In the genomic region with DNA sequence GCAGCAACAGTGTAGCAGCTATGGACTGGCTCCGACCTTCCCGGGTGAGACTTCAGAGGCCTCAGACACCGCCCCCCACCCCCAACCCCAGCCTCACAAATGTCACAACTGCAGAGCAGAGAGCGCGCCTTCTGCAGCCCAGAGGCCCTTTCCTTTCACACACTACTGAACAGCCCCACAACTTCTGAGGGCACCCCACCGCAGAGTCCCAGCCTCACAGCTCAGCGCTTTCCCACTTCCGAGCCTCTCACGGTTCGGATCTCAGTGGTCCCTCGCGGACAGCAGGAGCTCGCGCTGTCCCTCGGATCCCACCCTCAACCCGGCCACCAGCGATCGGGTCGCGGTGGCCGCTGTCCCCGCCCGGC, we compare ENCODE assay signal across 8 mouse cellular contexts. TPM values are rescaled to one million over a fixed set of nuclear protein-coding genes. Genes with fewer than 3 reads are reported as not detected.
A peak's percentile ranks its signal among the peaks of the same experiment; 100 is the strongest.
DNase-seq lines count a peak whose midpoint lies in the region; ATAC-seq and TF ChIP-seq lines count a peak whose summit lies in the region.

No protein-coding gene starts in this region.

- H3K9ac ChIP-seq in heart, embryonic 13.5 days: peak overlapping the region; percentile 95
- H3K9ac ChIP-seq in CH12.LX (ENCODE audit: insufficient read depth, low read depth): peak overlapping the region; percentile 94
- peak overlapping the region; percentile 89 for H3K9ac ChIP-seq in embryonic facial prominence, embryonic 14.5 days (ENCODE audit: low read depth, low read length)

- peaks cover 56% of the 10 kb centered on the region for H3K4me1 ChIP-seq in heart, embryonic 13.5 days
- peaks cover 32 to 45% of the 10 kb centered on the region in 2 experiments for H3K4me1 ChIP-seq in CH12.LX (ENCODE audit: control insufficient read depth in 1 of 2, insufficient read depth in 2 of 2)
- peaks cover 30% of the 10 kb centered on the region for H3K4me1 ChIP-seq in embryonic facial prominence, embryonic 14.5 days (ENCODE audit: control insufficient read depth, insufficient read depth, low read length)
- H3K4me1 ChIP-seq in limb, embryonic 10.5 days: peaks cover 55% of the 10 kb centered on the region

- peak overlapping the region; percentile 91 for H3K4me3 ChIP-seq in heart, embryonic 13.5 days
- peak overlapping the region; percentile 74 to 85 (median 76) for H3K4me3 ChIP-seq in CH12.LX (replicated peaks in 1 of 3; ENCODE audit: low read depth in 2 of 3, low read length in 2 of 3, poor library complexity in 1 of 3)
- peak overlapping the region; percentile 88 for H3K4me3 ChIP-seq in embryonic facial prominence, embryonic 14.5 days (ENCODE audit: low read depth, low read length)
- H3K4me3 ChIP-seq in limb, embryonic 10.5 days: peak overlapping the region; percentile 79

- TF ChIP-seq CTCF in CH12.LX (conservative IDR thresholded peaks at IDR 0.05 in 1 of 2, IDR thresholded peaks at IDR 0.05 in 1 of 2; ENCODE audit: low read depth in 2 of 2, low read length in 2 of 2): no peak

- TF ChIP-seq POLR2A in CH12.LX (IDR thresholded peaks at IDR 0.05; ENCODE audit: low read depth, low read length): peak; percentile 19

- TF ChIP-seq EP300 in CH12.LX (IDR thresholded peaks at IDR 0.05; ENCODE audit: low read length): peak; percentile 0; the same call in 1 of the 2 replicates

- H3K9me3 ChIP-seq in heart, embryonic 13.5 days: no peaks in the 10 kb centered on the region
- no peaks in the 10 kb centered on the region for H3K9me3 ChIP-seq in CH12.LX (replicated peaks; ENCODE audit: low read length)
- H3K9me3 ChIP-seq in embryonic facial prominence, embryonic 14.5 days (ENCODE audit: control insufficient read depth, low read length): no peaks in the 10 kb centered on the region
- H3K9me3 ChIP-seq in limb, embryonic 10.5 days (replicated peaks): no peaks in the 10 kb centered on the region

- H3K36me3 ChIP-seq in heart, embryonic 13.5 days: no peaks in the 10 kb centered on the region
- H3K36me3 ChIP-seq in CH12.LX (replicated peaks in 1 of 2; ENCODE audit: control insufficient read depth in 1 of 2, insufficient read depth in 1 of 2, low read length in 1 of 2): peaks cover 0 to 4% of the 10 kb centered on the region in 2 experiments
- no peaks in the 10 kb centered on the region for H3K36me3 ChIP-seq in embryonic facial prominence, embryonic 14.5 days (ENCODE audit: control insufficient read depth, insufficient read depth, low read length)
- peaks cover 2% of the 10 kb centered on the region; the same call in 1 of the 2 replicates for H3K36me3 ChIP-seq in limb, embryonic 10.5 days

- H3K79me2 ChIP-seq in CH12.LX (replicated peaks; ENCODE audit: control insufficient read depth, extremely low read depth, insufficient read depth, poor library complexity, severe bottlenecking): peaks cover 46% of the 10 kb centered on the region

- no peak for TF ChIP-seq RAD21 in CH12.LX (IDR thresholded peaks at IDR 0.05; ENCODE audit: low read depth, low read length)

- peak; percentile 17 for ATAC-seq in heart, embryonic 13.5 days (ENCODE audit: extremely low read depth, insufficient number of reproducible peaks, low FRiP score, low TSS enrichment)
- ATAC-seq in embryonic facial prominence, embryonic 14.5 days (ENCODE audit: low read depth): peak; percentile 39
- ATAC-seq in monocyte, adult 5-6 weeks (replicated peaks; ENCODE audit: insufficient number of reproducible peaks, low FRiP score, low TSS enrichment, poor library complexity, severe bottlenecking): peak; percentile 2; the same call in 1 of the 2 replicates

- H3K4me2 ChIP-seq in heart, embryonic 13.5 days: peak overlapping the region; percentile 78
- peak overlapping the region; percentile 81 for H3K4me2 ChIP-seq in CH12.LX (ENCODE audit: insufficient read depth, low read depth, poor library complexity, severe bottlenecking)
- H3K4me2 ChIP-seq in embryonic facial prominence, embryonic 14.5 days (ENCODE audit: low read depth, low read length): peak overlapping the region; percentile 81

- in situ Hi-C loops in CH12.LX (cut with MboI; ENCODE audit: low pct_ligation_motif_present, low pct_unique_long_range_greater_than_20kb, low sequenced_read_pairs): no loop called here

- H3K27ac ChIP-seq in heart, embryonic 13.5 days (replicated peaks): peak overlapping the region; percentile 96
- peak overlapping the region; percentile 92 for H3K27ac ChIP-seq in CH12.LX (ENCODE audit: insufficient read depth, low read depth)
- H3K27ac ChIP-seq in embryonic facial prominence, embryonic 14.5 days (replicated peaks; ENCODE audit: low read depth, low read length): peak overlapping the region; percentile 98
- H3K27ac ChIP-seq in limb, embryonic 10.5 days: peak overlapping the region; percentile 98

- no peak for DNase-seq in heart, postnatal 10 days
- DNase-seq in CH12.LX (ENCODE audit: extremely low read depth): peak; percentile 86
- DNase-seq in embryonic facial prominence, embryonic 14.5 days (ENCODE audit: low spot score): peak; percentile 48
- no peak for DNase-seq in limb, embryonic 10.5 days (ENCODE audit: low spot score)
- no peak for DNase-seq in ovary, adult 18-20 months (ENCODE audit: low spot score)
- no peak for DNase-seq in left cerebral cortex, postnatal 14 days (ENCODE audit: low spot score in 2 of 2)

- H3K27me3 ChIP-seq in heart, embryonic 13.5 days (replicated peaks): no peaks in the 10 kb centered on the region
- no peaks in the 10 kb centered on the region for H3K27me3 ChIP-seq in CH12.LX (replicated peaks)
- H3K27me3 ChIP-seq in embryonic facial prominence, embryonic 14.5 days (replicated peaks; ENCODE audit: control insufficient read depth, insufficient read depth, low read length): no peaks in the 10 kb centered on the region
- H3K27me3 ChIP-seq in limb, embryonic 10.5 days (ENCODE audit: low read depth, poor library complexity, severe bottlenecking): no peaks in the 10 kb centered on the region

- dilution Hi-C loops in CH12.LX (cut with MboI; ENCODE audit: extremely low pct_ligation_motif_present, extremely low pct_unique_long_range_greater_than_20kb, low sequenced_read_pairs): no loop called here

- WGBS in heart, embryonic 13.5 days: under 1% methylated on average over 23 of the region's 23 CpGs
- WGBS in embryonic facial prominence, embryonic 14.5 days: 0% methylated on average over 9 of the region's 23 CpGs
- WGBS in limb, embryonic 10.5 days: under 1% methylated on average over 23 of the region's 23 CpGs

- intact Hi-C loops in heart, postnatal 10 days (cut with DNase I): no loop called here
- intact Hi-C loops in left cerebral cortex, postnatal 14 days (cut with DNase I): loop anchor here (10.0 kb wide), 1 partner anchor 595 kb away; no protein-coding TSS in a partner anchor

TF ChIP-seq in CH12.LX, 34 proteins besides CTCF, POLR2A, EP300 and RAD21 (continues in another document):
- TF ChIP-seq ELF1 (IDR thresholded peaks at IDR 0.05; ENCODE audit: low read depth, low read length) (no peak), USF1 (IDR thresholded peaks at IDR 0.05; ENCODE audit: low read depth, low read length) (no peak), TBP (conservative IDR thresholded peaks at IDR 0.05; ENCODE audit: low read depth, low read length) (0 out of 2 replicates have a peak, but pooled peaks have one; percentile 13), KAT2A (IDR thresholded peaks at IDR 0.05; ENCODE audit: insufficient replicate concordance, low read length) (no peak), UBTF (IDR thresholded peaks at IDR 0.05; ENCODE audit: low read depth, low read length) (no peak; the same call in 1 of the 2 replicates)

RNA-seq across cellular contexts. Expression of gene Rhog, which starts 6.3 kb away (rescaled TPM):
- 43.8 and 46.5 TPM in 2 replicates for polyA plus RNA-seq in heart, embryonic 13.5 days (2015; fragmentation: Nextera tagmentation; extraction: Ambion mirVana)
- total RNA-seq in heart, postnatal 10 days (2021): 10 to 100 TPM; 40.8 to 42.2 TPM
- 17.1 and 22.7 TPM in 2 replicates for total RNA-seq in CH12.LX (2012; rRNA removed)
- 9.6 and 12.2 TPM in 2 replicates for total RNA-seq in CH12.LX (2014; rRNA removed)
- polyA plus RNA-seq in CH12.LX (2012; ENCODE audit: insufficient read length, low read depth): 109 and 118 TPM in 2 replicates
- polyA plus RNA-seq in embryonic facial prominence, embryonic 14.5 days (2014; fragmentation: Nextera tagmentation; extraction: Ambion mirVana): 66.6 and 68.0 TPM in 2 replicates
- 52.5 and 55.4 TPM in 2 replicates for polyA plus RNA-seq in limb, embryonic 10.5 days (2016; fragmentation: Nextera tagmentation; extraction: Ambion mirVana)
- 46.7 to 78.6 TPM (median 62.1 TPM) in 3 replicates for total RNA-seq in monocyte, adult 5-6 weeks (2017)
- 10 to 100 TPM; 19.5 to 26.0 TPM for total RNA-seq in left cerebral cortex, postnatal 14 days (2021)

RNA-seq across cellular contexts. Expression of gene Stim1, which starts 18.1 kb away (rescaled TPM):
- 11.7 and 13.0 TPM in 2 replicates for polyA plus RNA-seq in heart, embryonic 13.5 days (2015; fragmentation: Nextera tagmentation; extraction: Ambion mirVana)
- 10 to 100 TPM; 23.4 to 30.7 TPM for total RNA-seq in heart, postnatal 10 days (2021)
- total RNA-seq in CH12.LX (2012; rRNA removed) (8.9 and 10.2 TPM in 2 replicates), CH12.LX (2014; rRNA removed) (21.0 and 26.6 TPM in 2 replicates)
- 23.9 and 24.1 TPM in 2 replicates for polyA plus RNA-seq in CH12.LX (2012; ENCODE audit: insufficient read length, low read depth)
- polyA plus RNA-seq in embryonic facial prominence, embryonic 14.5 days (2014; fragmentation: Nextera tagmentation; extraction: Ambion mirVana): 36.4 TPM in 2 replicates
- polyA plus RNA-seq in limb, embryonic 10.5 days (2016; fragmentation: Nextera tagmentation; extraction: Ambion mirVana): 10.7 and 14.5 TPM in 2 replicates
- total RNA-seq in monocyte, adult 5-6 weeks (2017): 46.8 to 79.7 TPM (median 51.0 TPM) in 3 replicates
- total RNA-seq in left cerebral cortex, postnatal 14 days (2021): 10 to 100 TPM; 84.7 to 88.7 TPM

RNA-seq across cellular contexts. Expression of gene Pgap2, which starts 39.5 kb away (rescaled TPM):
- polyA plus RNA-seq in heart, embryonic 13.5 days (2015; fragmentation: Nextera tagmentation; extraction: Ambion mirVana): 56.3 and 61.3 TPM in 2 replicates
- 10 to 100 TPM; 55.2 to 58.0 TPM for total RNA-seq in heart, postnatal 10 days (2021)
- total RNA-seq in CH12.LX (2012; rRNA removed) (13.2 and 18.3 TPM in 2 replicates), CH12.LX (2014; rRNA removed) (20.3 and 23.7 TPM in 2 replicates)
- polyA plus RNA-seq in CH12.LX (2012; ENCODE audit: insufficient read length, low read depth): 26.1 and 38.5 TPM in 2 replicates
- 80.8 and 81.1 TPM in 2 replicates for polyA plus RNA-seq in embryonic facial prominence, embryonic 14.5 days (2014; fragmentation: Nextera tagmentation; extraction: Ambion mirVana)
- 59.6 and 68.5 TPM in 2 replicates for polyA plus RNA-seq in limb, embryonic 10.5 days (2016; fragmentation: Nextera tagmentation; extraction: Ambion mirVana)
- 14.2 to 22.1 TPM (median 16.5 TPM) in 3 replicates for total RNA-seq in monocyte, adult 5-6 weeks (2017)
- 10 to 100 TPM; 26.3 to 27.6 TPM for total RNA-seq in left cerebral cortex, postnatal 14 days (2021)

RNA-seq across cellular contexts. Expression of gene Nup98, which starts 39.5 kb away (rescaled TPM):
- polyA plus RNA-seq in heart, embryonic 13.5 days (2015; fragmentation: Nextera tagmentation; extraction: Ambion mirVana): 21.1 and 22.0 TPM in 2 replicates
- total RNA-seq in heart, postnatal 10 days (2021): 10 to 100 TPM; 39.9 to 40.5 TPM
- total RNA-seq in CH12.LX (2012; rRNA removed) (24.6 and 27.3 TPM in 2 replicates), CH12.LX (2014; rRNA removed) (23.9 and 25.0 TPM in 2 replicates)
- polyA plus RNA-seq in CH12.LX (2012; ENCODE audit: insufficient read length, low read depth): 34.3 and 37.1 TPM in 2 replicates
- polyA plus RNA-seq in embryonic facial prominence, embryonic 14.5 days (2014; fragmentation: Nextera tagmentation; extraction: Ambion mirVana): 35.9 and 37.5 TPM in 2 replicates
- polyA plus RNA-seq in limb, embryonic 10.5 days (2016; fragmentation: Nextera tagmentation; extraction: Ambion mirVana): 45.5 and 49.7 TPM in 2 replicates
- 67.0 to 71.8 TPM (median 71.7 TPM) in 3 replicates for total RNA-seq in monocyte, adult 5-6 weeks (2017)
- 10 to 100 TPM; 32.2 to 37.2 TPM for total RNA-seq in left cerebral cortex, postnatal 14 days (2021)

Comparison
In these comparisons a context has a peak if more than half of its experiments do, and no peak if none do; other contexts are left out.
1. DNase-seq: peak in CH12.LX (single experiment) and embryonic facial prominence, embryonic 14.5 days (single experiment); none in heart, postnatal 10 days (0 of 2), limb, embryonic 10.5 days (single experiment), ovary, adult 18-20 months (single experiment) and left cerebral cortex, postnatal 14 days (0 of 2).
2. Peak in every context shown above with its lines, with median percentiles within 50 percentile points of each other: ATAC-seq, H3K27ac ChIP-seq, H3K4me2 ChIP-seq, H3K4me3 ChIP-seq and H3K9ac ChIP-seq.